Mouse (Mus musculus): ENCODE results near the gene Msrb3. TPM values are rescaled to one million over a fixed set of nuclear protein-coding genes. Genes with fewer than 3 reads are reported as not detected.

Msrb3 gene
- polyA plus RNA-seq, 1 experiment: 5.2 TPM

DNA sequence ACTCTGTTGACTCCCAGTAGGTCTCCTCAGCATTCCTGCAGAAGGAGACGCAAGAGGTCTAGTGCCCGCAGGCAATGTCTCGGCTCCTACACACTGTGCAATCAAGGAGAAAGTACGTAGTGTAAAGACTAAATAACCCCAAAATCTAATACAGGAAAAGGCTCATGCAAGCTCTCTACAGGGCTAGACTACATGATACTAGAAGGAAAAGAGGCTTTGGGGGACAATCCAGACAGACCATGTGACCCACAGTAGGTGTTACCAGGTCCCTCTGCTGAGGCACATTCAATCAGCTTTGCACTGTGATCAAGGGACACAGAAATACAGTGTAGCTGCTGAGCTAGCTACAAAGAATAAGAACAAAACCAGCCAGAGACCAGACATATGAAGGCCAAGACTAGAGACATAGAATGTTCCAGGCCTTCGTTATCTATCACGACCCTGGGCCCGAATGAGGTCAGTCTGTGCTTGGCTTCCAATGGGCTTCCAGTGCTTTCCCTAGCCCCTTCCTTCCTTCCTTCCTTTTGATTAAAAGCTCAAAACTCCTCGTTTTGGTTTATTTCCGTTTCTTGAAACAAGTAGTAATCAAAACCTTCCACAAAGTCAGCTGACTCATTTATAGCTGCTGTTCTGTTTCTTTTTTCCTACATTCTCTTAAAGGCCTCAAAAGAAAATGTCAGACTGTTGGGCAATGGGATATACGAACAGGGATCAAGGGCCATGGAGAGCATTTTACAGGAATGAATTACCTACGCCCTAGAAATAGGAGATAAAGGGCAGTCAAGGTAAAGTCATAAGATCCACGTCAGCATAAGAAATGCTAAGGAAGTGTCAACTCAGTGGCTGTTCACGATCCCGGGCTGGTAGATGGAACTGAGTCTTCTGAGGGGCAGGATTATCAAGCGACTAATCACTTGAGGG lies 3.7 kb downstream of the Msrb3 start:
- no peak for DNase-seq
- Histone ChIP-seq H3K27me3 (ENCODE audit: control insufficient read depth, insufficient read depth, low read length) (no peaks in the 10 kb centered on the region), H3K4me1 (ENCODE audit: control insufficient read depth, insufficient read depth, low read length) (peaks cover 3% of the 10 kb centered on the region), H3K4me3 (replicated peaks; ENCODE audit: insufficient read depth, low read depth, low read length) (no peak overlapping the region), H3K27ac (ENCODE audit: insufficient read depth, low read length) (no peak overlapping the region)
- TF ChIP-seq CTCF (IDR thresholded peaks at IDR 0.05; ENCODE audit: borderline replicate concordance, insufficient read depth, low read depth, low read length) (no peak), POLR2A (IDR thresholded peaks at IDR 0.05; ENCODE audit: borderline replicate concordance, insufficient read depth, low read length) (no peak)
- WGBS: 88% methylated on average over 15 of the region's 15 CpGs

DNA sequence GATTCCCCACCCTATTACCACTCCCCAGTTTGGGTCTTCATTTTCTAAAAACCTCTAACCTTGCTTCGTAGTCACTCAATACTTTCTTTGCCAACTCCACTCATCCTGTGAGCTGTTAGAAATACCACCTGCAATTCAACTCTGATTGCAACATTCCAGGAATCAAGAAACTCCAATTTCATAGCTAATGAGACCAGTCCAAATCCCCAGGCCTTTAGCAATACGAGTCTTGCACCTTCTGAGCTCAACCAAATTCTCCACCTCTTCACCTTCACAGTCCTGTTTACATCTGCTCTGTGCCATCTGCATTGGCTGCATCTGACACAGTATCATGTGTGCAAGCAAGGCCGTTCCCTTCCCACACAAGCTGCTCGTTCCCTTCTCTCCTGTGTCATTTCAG lies 5.0 kb downstream of the Msrb3 start:
- DNase-seq: no peak
- TF ChIP-seq POLR2A (IDR thresholded peaks at IDR 0.05; ENCODE audit: borderline replicate concordance, insufficient read depth, low read length): no peak
- TF ChIP-seq CTCF (IDR thresholded peaks at IDR 0.05; ENCODE audit: borderline replicate concordance, insufficient read depth, low read depth, low read length): no peak
- Histone ChIP-seq H3K27me3 (ENCODE audit: control insufficient read depth, insufficient read depth, low read length) (no peaks in the 10 kb centered on the region), H3K4me3 (replicated peaks; ENCODE audit: insufficient read depth, low read depth, low read length) (no peak overlapping the region), H3K4me1 (ENCODE audit: control insufficient read depth, insufficient read depth, low read length) (no peaks in the 10 kb centered on the region), H3K27ac (ENCODE audit: insufficient read depth, low read length) (no peak overlapping the region)
- WGBS: 88% methylated on average over 4 of the region's 4 CpGs

DNA sequence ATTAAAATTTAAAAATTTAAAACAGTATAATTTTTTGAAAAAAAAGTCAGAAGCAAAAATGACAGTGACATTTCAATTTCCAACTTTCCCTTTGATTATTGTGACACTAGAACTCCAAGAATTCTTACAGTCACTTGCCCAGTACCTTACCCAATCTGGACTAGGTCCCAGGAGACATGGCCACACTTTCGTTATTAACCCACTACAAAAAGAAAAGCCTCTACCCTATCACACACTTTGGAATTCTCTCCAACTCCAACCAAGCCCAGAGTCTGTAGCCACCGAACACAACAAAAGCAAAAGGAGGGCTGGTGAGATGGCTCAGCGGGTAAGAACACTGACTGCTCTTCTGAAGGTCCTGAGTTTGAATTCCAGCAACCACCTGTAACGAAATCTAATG lies 7.8 kb downstream of the Msrb3 start:
- Histone ChIP-seq H3K27ac (ENCODE audit: insufficient read depth, low read length) (no peak overlapping the region), H3K4me1 (ENCODE audit: control insufficient read depth, insufficient read depth, low read length) (no peaks in the 10 kb centered on the region), H3K4me3 (replicated peaks; ENCODE audit: insufficient read depth, low read depth, low read length) (no peak overlapping the region), H3K27me3 (ENCODE audit: control insufficient read depth, insufficient read depth, low read length) (no peaks in the 10 kb centered on the region)
- TF ChIP-seq POLR2A (IDR thresholded peaks at IDR 0.05; ENCODE audit: borderline replicate concordance, insufficient read depth, low read length): no peak
- TF ChIP-seq CTCF (IDR thresholded peaks at IDR 0.05; ENCODE audit: borderline replicate concordance, insufficient read depth, low read depth, low read length): no peak
- 88% methylated on average over 4 of the region's 4 CpGs for WGBS
- DNase-seq: no peak

DNA sequence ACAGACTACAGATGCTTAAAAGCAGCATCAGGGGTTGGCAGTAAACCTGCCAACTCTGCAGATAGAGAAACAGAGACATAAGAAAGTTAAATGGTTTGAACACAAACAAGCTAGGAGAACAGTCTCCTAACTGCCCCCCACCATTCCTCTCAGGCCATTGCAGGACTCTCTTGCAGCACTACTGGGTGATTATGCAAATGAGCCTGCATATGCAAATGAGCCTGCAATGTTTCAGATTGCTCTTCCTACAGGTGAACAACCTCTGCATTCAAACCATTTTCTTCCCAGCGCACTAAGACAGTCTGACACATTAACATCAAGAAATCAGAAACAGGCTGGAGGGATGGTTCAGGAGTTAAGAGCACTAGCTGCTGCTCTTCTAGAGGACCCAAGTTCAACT lies 8.3 kb downstream of the Msrb3 start:
- Histone ChIP-seq H3K4me3 (replicated peaks; ENCODE audit: insufficient read depth, low read depth, low read length) (no peak overlapping the region), H3K27me3 (ENCODE audit: control insufficient read depth, insufficient read depth, low read length) (no peaks in the 10 kb centered on the region), H3K4me1 (ENCODE audit: control insufficient read depth, insufficient read depth, low read length) (no peaks in the 10 kb centered on the region), H3K27ac (ENCODE audit: insufficient read depth, low read length) (no peak overlapping the region)
- no peak for DNase-seq
- TF ChIP-seq CTCF (IDR thresholded peaks at IDR 0.05; ENCODE audit: borderline replicate concordance, insufficient read depth, low read depth, low read length): no peak
- no peak for TF ChIP-seq POLR2A (IDR thresholded peaks at IDR 0.05; ENCODE audit: borderline replicate concordance, insufficient read depth, low read length)
- WGBS: 100% methylated on average over 1 of the region's 1 CpGs

DNA sequence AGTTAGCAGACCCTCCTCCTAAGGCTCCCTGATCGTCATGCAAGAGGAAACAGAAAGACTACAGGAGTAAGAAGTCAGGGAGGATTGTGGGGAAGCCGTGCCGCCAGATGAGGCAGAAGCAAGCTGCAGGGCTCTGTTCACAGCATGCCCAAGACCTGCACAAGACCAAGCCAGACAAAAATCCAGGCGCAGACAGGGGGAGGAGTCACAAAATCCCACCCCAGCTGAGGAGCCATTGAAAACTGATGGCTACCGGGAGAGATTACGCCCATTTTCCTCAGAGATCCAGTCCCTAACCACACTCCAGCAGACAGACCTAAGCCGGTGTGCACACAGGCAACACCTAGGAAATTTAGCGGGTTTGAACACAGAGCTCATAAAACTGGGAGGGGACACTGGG lies 10.4 kb downstream of the Msrb3 start:
- H3K27me3 ChIP-seq (ENCODE audit: control insufficient read depth, insufficient read depth, low read length): no peaks in the 10 kb centered on the region
- no peak for TF ChIP-seq CTCF (IDR thresholded peaks at IDR 0.05; ENCODE audit: borderline replicate concordance, insufficient read depth, low read depth, low read length)
- TF ChIP-seq POLR2A (IDR thresholded peaks at IDR 0.05; ENCODE audit: borderline replicate concordance, insufficient read depth, low read length): no peak
- H3K27ac ChIP-seq (ENCODE audit: insufficient read depth, low read length): no peak overlapping the region
- no peaks in the 10 kb centered on the region; the same call in 1 of the 2 replicates for H3K4me1 ChIP-seq (ENCODE audit: control insufficient read depth, insufficient read depth, low read length)
- DNase-seq: no peak
- WGBS: 93% methylated on average over 8 of the region's 8 CpGs
- H3K4me3 ChIP-seq (replicated peaks; ENCODE audit: insufficient read depth, low read depth, low read length): no peak overlapping the region

DNA sequence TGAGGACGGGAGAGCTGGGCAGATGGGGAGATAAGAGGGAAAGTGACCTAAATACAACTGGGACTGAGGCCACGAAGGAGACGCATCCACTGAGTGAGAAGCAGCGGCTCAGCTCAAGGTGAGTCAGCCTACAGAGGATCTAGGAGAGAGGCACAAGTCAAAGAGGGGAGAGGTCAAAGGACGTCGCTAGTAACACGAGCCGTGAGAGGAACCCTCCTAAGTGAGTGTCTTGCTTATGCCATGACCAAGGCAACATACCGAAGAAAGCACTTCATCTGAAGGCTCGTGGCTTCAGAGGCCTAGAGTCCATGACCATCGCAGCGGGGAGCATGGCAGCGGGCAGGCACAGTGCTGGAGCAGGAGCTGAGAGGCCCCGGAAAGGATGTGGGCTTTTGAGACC lies 14.7 kb downstream of the Msrb3 start:
- Histone ChIP-seq H3K4me1 (ENCODE audit: control insufficient read depth, insufficient read depth, low read length) (no peaks in the 10 kb centered on the region; the same call in 1 of the 2 replicates), H3K4me3 (replicated peaks; ENCODE audit: insufficient read depth, low read depth, low read length) (no peak overlapping the region), H3K27me3 (ENCODE audit: control insufficient read depth, insufficient read depth, low read length) (no peaks in the 10 kb centered on the region; the same call in 1 of the 2 replicates), H3K27ac (ENCODE audit: insufficient read depth, low read length) (no peak overlapping the region)
- 90% methylated on average over 14 of the region's 14 CpGs for WGBS
- TF ChIP-seq CTCF (IDR thresholded peaks at IDR 0.05; ENCODE audit: borderline replicate concordance, insufficient read depth, low read depth, low read length) (no peak), POLR2A (IDR thresholded peaks at IDR 0.05; ENCODE audit: borderline replicate concordance, insufficient read depth, low read length) (no peak)
- no peak for DNase-seq

DNA sequence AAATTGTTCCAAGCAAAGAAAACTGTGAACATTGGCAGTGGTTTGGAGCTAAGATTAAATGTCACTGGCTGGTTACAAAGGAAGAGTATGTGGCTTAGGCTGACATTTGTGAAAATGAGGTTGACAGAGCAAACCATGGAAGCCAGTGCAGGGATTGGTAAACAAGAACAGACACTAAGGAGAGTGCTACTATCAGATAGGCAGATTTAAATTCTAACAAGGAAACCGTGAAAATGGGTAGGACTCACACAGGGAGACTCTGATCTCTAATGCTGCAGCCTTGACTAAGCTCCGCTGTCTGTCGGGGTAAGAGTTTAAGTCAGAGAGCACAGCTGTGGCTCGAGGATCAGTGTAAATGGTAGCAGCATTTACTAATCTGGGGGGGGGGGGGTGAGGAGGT lies 15.2 kb downstream of the Msrb3 start:
- no peaks in the 10 kb centered on the region; the same call in 1 of the 2 replicates for H3K4me1 ChIP-seq (ENCODE audit: control insufficient read depth, insufficient read depth, low read length)
- TF ChIP-seq CTCF (IDR thresholded peaks at IDR 0.05; ENCODE audit: borderline replicate concordance, insufficient read depth, low read depth, low read length): no peak
- TF ChIP-seq POLR2A (IDR thresholded peaks at IDR 0.05; ENCODE audit: borderline replicate concordance, insufficient read depth, low read length): no peak
- H3K4me3 ChIP-seq (replicated peaks; ENCODE audit: insufficient read depth, low read depth, low read length): no peak overlapping the region
- no peaks in the 10 kb centered on the region; the same call in 1 of the 2 replicates for H3K27me3 ChIP-seq (ENCODE audit: control insufficient read depth, insufficient read depth, low read length)
- H3K27ac ChIP-seq (ENCODE audit: insufficient read depth, low read length): no peak overlapping the region
- no peak for DNase-seq
- WGBS: 67% methylated on average over 4 of the region's 4 CpGs

DNA sequence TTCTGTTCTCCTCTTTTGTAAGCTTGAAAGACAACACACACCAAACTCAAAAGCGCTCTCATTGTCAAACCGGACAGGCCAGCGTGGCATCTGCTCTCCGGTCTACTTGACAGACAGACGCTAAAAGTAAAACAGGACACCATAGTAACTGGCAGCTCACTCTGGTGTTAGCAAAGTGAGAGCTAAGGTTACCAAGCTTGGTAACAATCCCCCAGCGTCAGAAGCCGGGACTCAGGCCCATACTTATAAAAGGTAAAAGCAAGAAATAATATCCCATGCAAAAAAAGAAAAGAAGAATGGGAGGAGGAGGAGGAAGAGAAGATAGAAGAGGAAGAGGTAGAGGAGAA lies 15.9 kb downstream of the Msrb3 start:
- no peak overlapping the region for H3K27ac ChIP-seq (ENCODE audit: insufficient read depth, low read length)
- H3K27me3 ChIP-seq (ENCODE audit: control insufficient read depth, insufficient read depth, low read length): no peaks in the 10 kb centered on the region; the same call in 1 of the 2 replicates
- TF ChIP-seq CTCF (IDR thresholded peaks at IDR 0.05; ENCODE audit: borderline replicate concordance, insufficient read depth, low read depth, low read length) (no peak), POLR2A (IDR thresholded peaks at IDR 0.05; ENCODE audit: borderline replicate concordance, insufficient read depth, low read length) (no peak)
- H3K4me1 ChIP-seq (ENCODE audit: control insufficient read depth, insufficient read depth, low read length): no peaks in the 10 kb centered on the region; the same call in 1 of the 2 replicates
- DNase-seq: no peak
- 1% methylated on average over 7 of the region's 7 CpGs for WGBS
- H3K4me3 ChIP-seq (replicated peaks; ENCODE audit: insufficient read depth, low read depth, low read length): peak overlapping the region; percentile 15
